In the genomic region with DNA sequence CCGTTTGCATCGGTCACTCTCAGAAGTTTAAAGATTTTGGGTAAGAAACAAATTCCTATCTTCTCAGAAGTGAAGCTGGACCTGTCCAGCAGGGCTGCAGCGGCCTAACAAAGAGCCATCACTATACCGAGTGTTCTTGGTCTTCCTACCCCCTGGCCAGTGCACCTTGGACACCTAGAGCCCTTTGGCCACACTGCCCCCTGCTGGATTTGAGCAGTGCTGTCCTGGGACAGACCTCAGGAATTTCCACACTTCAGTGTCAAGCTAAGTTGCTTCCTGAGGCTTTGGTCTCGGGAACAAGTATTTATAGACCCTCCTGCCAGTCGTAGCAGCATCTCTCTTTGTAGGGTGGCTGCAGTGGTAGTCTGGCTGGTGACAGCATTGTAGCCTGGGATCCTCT, we compare ENCODE assay signal across 8 mouse cellular contexts. TPM values are rescaled to one million over a fixed set of nuclear protein-coding genes. Genes with fewer than 3 reads are reported as not detected.
A peak's percentile ranks its signal among the peaks of the same experiment; 100 is the strongest.
DNase-seq lines count a peak whose midpoint lies in the region; ATAC-seq lines count a peak whose summit lies in the region.

No protein-coding gene starts in this region.

- ATAC-seq in CD4-positive, CD25-positive, alpha-beta regulatory T cell, adult 4 months = no peak
- peak; percentile 60; the same call in 1 of the 2 replicates for ATAC-seq in heart, embryonic 15.5 days (replicated peaks; ENCODE audit: insufficient number of reproducible peaks, insufficient read depth, low FRiP score, low read depth)
- ATAC-seq in monocyte, adult 5-6 weeks (replicated peaks; ENCODE audit: insufficient number of reproducible peaks, low FRiP score, low TSS enrichment, poor library complexity, severe bottlenecking) = peak; percentile 51

- peak; percentile 66 for DNase-seq in CD4-positive, CD25-positive, alpha-beta regulatory T cell, adult 2 months (ENCODE audit: low read depth, low spot score)
- peak; percentile 86 for DNase-seq in NIH3T3 (ENCODE audit: low read depth)
- peak; percentile 86 for DNase-seq in cerebellum, postnatal 36 days
- DNase-seq in kidney, postnatal 36 days = peak; percentile 79 to 91
- DNase-seq in thymus, postnatal 14 days = peak; percentile 56

- no peak overlapping the region for H3K9ac ChIP-seq in heart, embryonic 15.5 days

- no peaks in the 10 kb centered on the region for H3K27me3 ChIP-seq in heart, embryonic 15.5 days

- 0 out of 2 replicates have a peak, but pooled peaks cover 2% of the 10 kb centered on the region for H3K4me1 ChIP-seq in heart, embryonic 15.5 days (replicated peaks)

- WGBS in heart, embryonic 15.5 days = 52% methylated on average over 6 of the region's 6 CpGs

- peaks cover 45% of the 10 kb centered on the region for H3K36me3 ChIP-seq in heart, embryonic 15.5 days

- no peak overlapping the region for H3K27ac ChIP-seq in heart, embryonic 15.5 days

- H3K4me3 ChIP-seq in heart, embryonic 15.5 days = no peak overlapping the region

- H3K9me3 ChIP-seq in heart, embryonic 15.5 days (replicated peaks) = no peaks in the 10 kb centered on the region

- no peak overlapping the region for H3K4me2 ChIP-seq in heart, embryonic 15.5 days

RNA-seq across cellular contexts. Expression of a gene that starts 29.5 kb away (rescaled TPM):
- 100 to 1,000 TPM; 187 to 302 TPM for polyA plus RNA-seq in CD4-positive, CD25-positive, alpha-beta regulatory T cell, adult 4 months (2017; shearing (Covaris generic))
- 57.9 and 73.0 TPM in 2 replicates for polyA plus RNA-seq in heart, embryonic 15.5 days (2015; fragmentation: Nextera tagmentation; extraction: Ambion mirVana)
- 62.6 to 74.1 TPM (median 67.8 TPM) in 3 replicates for total RNA-seq in monocyte, adult 5-6 weeks (2017)

RNA-seq across cellular contexts. Expression of a gene that starts 29.7 kb away (rescaled TPM):
- 10 to 100 TPM; 10.5 to 20.9 TPM for polyA plus RNA-seq in CD4-positive, CD25-positive, alpha-beta regulatory T cell, adult 4 months (2017; shearing (Covaris generic))
- 13.8 and 14.9 TPM in 2 replicates for polyA plus RNA-seq in heart, embryonic 15.5 days (2015; fragmentation: Nextera tagmentation; extraction: Ambion mirVana)
- total RNA-seq in monocyte, adult 5-6 weeks (2017) = 7.3 to 13.8 TPM (median 9.6 TPM) in 3 replicates

RNA-seq across cellular contexts. Expression of a gene that starts 41.4 kb away (rescaled TPM):
- polyA plus RNA-seq in CD4-positive, CD25-positive, alpha-beta regulatory T cell, adult 4 months (2017; shearing (Covaris generic)) = 10 to 100 TPM; 42.4 to 75.1 TPM
- polyA plus RNA-seq in heart, embryonic 15.5 days (2015; fragmentation: Nextera tagmentation; extraction: Ambion mirVana) = 14.9 and 21.5 TPM in 2 replicates
- total RNA-seq in monocyte, adult 5-6 weeks (2017) = 34.1 to 52.5 TPM (median 41.5 TPM) in 3 replicates
